Mouse (Mus musculus) liver, postnatal 0 days (tissue): ENCODE data around the gene Gm10277.

Experiments
- CTCF ChIP-seq: sonication (generic); IDR thresholded peaks from 2 replicates; pipeline ENCODE4 v1.5.1; 2016; ENCODE audit warnings: antibody characterized with exemption, low read depth
- EP300 ChIP-seq: IDR thresholded peaks from 2 replicates; pipeline ENCODE4 v1.6.1; 2016; ENCODE audit warnings: antibody characterized with exemption, low read depth, mild to moderate bottlenecking

- TF ChIP-seq CTCF (peak; percentile 76), EP300 (no peak)
Observed at GRCm38 (mm10) chr11:77762783-77763672, 24.5 kb downstream of the Gm10277 start, which contains the start of gene Myo18a.
